Mouse (Mus musculus) cerebral cortex, adult 2 months (tissue): Measurements from ENCODE around the gene Ldhc.

ENCODE experiments used
- WGBS: fragments of 180-500 bp; shearing (Covaris S2); methylation state at CpG from one replicate; pipeline ENCODE4 v1.1.7; 2018; 5-methylcytosine and 5-hydroxymethylcytosine counted together

Ldhc gene

GRCm38 (mm10) chr7:46842278-46842677 is 18.7 kb upstream of the Ldhc start:
- 41% methylated on average over 5 of the region's 5 CpGs for WGBS

DNA sequence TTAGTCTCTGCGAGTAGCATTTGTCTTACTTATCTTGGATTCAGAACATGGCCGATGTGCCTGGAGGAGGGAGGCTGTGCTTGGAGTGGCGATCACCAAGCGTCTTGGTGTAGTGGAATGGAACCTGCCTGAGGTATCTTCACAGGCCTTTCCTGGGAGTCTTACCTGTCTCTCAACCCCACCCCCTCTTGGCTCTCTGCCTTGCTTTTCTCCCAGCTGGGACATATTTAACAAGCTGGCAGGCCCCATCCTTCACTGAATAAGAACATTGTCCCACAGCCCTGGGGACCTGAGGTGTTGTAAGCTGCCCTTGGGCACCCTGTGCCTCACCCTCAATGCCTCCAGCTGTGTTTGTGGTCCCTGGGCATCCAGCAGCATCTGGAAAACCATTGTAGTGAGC is 17.4 kb upstream of the Ldhc start:
- 94% methylated on average over 4 of the region's 4 CpGs for WGBS

GRCm38 (mm10) chr7:46845211-46845977 is 15.6 kb upstream of the Ldhc start:
- WGBS, result under 1% methylated on average over 51 of the region's 51 CpGs

GRCm38 (mm10) chr7:46845978-46846485 is 15.0 kb upstream of the Ldhc start:
- under 1% methylated on average over 36 of the region's 36 CpGs for WGBS

GRCm38 (mm10) chr7:46846486-46847244 is 14.3 kb upstream of the Ldhc start:
- 4% methylated on average over 28 of the region's 28 CpGs for WGBS

- WGBS, result 87% methylated on average over 5 of the region's 5 CpGs
These were observed 11.7 kb upstream of the Ldhc start for GRCm38 (mm10) chr7:46849287-46849686.

DNA sequence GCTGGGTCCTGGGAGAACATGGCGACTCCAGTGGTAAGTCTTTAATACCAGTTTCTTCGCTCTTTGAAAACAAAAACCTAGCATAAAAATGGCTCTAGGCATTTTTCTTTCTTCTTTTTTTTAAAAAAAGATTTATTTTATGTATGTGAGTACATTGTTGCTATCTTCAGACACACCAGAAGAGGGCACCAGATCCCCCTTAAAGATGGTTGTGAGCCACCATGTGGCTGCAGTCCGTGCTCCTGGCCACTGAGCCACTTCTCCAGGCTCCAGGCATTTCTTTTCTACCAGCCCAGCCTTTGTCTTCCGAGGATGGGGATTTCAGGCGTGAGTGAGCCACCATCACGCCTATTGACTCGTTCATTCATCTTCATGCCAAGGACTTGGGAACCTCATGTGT is 10.0 kb upstream of the Ldhc start:
- WGBS, result 55% methylated on average over 7 of the region's 7 CpGs

DNA sequence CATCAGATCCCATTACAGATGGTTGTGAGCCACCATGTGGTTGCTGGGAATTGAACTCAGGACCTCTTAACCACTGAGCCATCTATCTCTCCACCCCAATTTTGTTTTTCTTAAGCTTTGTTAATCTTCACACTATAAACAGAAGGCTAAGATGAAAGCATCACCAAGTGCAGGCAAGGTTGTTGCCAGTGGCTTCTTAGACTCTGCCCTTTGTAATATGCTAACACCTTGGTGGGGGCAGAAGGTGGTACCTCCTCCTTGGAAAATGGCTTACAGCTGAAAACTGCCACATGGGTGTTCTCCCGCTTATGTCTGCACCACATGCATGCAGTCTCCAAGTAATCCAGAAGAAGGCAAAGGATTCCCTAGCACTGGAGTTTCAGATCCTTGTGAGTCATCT is 8.3 kb upstream of the Ldhc start:
- 66% methylated on average over 1 of the region's 1 CpGs for WGBS

DNA sequence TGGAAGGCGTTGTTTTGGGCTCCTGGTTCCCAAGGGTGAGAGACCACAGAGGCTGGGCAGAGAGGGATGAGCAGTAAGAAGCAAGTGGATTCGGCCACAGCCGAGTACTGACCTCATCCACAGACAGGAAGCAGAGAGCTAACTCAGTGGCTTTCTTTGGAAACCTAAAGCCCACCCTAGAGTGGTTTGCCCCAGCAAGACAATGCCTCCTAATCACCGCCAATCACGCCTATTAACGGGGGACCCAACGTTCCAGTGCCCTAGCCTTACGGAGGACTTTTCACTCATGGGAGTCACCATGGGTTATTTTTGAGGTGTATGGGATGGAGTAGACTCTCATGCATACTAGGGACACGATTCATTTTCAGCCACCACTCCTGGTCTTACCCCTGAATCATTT is 7.6 kb upstream of the Ldhc start:
- WGBS, result 84% methylated on average over 9 of the region's 9 CpGs

- 75% methylated on average over 7 of the region's 7 CpGs for WGBS
These were observed 5.0 kb upstream of the Ldhc start for GRCm38 (mm10) chr7:46855866-46856560.

GRCm38 (mm10) chr7:46857436-46857835 is 3.6 kb upstream of the Ldhc start:
- WGBS, result 81% methylated on average over 9 of the region's 9 CpGs

DNA sequence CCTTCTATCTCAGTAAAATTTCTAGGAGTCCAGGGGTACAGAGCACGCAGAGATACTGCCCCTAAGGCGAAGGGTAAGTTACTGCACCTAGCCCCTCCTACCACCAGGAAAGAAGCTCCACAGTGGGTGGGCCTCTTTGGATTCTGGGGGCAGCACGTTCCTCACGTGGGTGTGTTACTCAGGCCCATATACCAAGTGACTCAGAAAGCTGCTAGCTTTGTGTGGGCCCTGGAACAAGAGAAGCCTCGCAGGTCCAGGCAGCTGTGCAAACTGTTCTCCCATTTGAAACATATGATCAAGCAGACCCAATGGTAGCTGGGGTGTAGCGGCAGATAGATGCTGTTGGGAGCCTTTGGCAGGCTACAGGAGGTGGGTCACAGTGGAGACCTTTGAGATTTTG is 2.0 kb upstream of the Ldhc start:
- WGBS, result 47% methylated on average over 6 of the region's 6 CpGs

- 78% methylated on average over 4 of the region's 4 CpGs for WGBS
These were observed 11.0 kb downstream of the Ldhc start for GRCm38 (mm10) chr7:46871988-46872387.

DNA sequence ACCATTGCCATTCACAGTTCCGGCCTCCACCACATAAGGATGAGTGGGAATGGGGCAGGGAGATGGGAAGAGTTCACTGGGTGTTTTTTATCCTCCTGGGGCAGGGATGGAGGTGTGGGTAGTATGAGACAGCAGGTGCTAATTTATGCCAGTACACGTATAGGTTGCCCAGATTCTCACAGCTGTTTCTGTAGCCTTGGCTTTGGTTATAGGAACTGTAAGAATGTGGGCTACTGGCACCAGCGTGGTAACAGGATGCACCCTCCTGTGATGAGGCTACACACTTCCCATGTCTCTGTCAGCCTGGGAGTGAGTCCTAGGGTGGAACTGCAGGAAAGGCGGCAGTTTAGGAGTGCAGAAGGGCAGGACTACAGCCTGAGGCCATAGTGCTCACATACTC is 15.8 kb downstream of the Ldhc start:
- 36% methylated on average over 4 of the region's 4 CpGs for WGBS

DNA sequence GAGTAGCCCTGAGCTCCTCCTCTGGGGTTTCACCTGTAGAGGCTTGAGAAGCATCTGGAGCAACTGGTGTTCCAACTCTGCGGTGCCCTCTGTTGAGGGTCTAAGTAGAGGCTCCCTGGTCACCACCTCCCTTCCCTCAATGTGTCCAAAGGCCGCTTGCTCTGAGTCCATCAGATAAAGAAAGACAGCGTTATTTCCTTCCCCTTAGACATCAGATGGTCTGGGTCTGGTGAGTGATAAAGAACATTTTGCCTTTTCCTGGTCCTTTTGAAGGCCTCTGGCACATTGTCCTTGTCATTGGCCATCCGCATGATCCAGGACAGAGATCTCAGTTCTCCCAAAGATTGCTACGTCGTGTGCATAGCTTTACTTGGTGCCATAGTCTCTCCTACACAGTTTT is 16.3 kb downstream of the Ldhc start:
- 79% methylated on average over 6 of the region's 6 CpGs for WGBS

DNA sequence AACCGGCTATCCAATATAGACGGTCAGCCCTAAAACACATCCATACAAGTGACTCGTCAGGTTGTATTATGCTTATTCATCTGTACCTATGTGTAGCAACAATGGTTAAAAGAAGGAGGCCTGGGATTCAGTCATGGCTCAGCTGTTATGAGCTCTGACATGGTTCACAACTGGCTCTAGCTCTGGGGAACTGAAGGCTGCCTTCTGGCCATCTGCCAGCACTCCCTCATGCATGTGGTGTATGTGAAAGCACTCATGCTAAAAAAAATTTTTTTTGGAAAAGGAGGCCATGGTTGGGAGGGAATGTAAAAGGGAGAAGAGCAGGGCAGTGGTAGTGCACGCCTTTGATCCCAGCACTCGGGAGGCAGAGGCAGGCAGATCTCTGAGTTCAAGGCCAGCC is 18.8 kb downstream of the Ldhc start:
- 96% methylated on average over 5 of the region's 5 CpGs for WGBS

- WGBS, result 80% methylated on average over 2 of the region's 2 CpGs
These were observed 20.0 kb downstream of the Ldhc start for GRCm38 (mm10) chr7:46880992-46881391.

DNA sequence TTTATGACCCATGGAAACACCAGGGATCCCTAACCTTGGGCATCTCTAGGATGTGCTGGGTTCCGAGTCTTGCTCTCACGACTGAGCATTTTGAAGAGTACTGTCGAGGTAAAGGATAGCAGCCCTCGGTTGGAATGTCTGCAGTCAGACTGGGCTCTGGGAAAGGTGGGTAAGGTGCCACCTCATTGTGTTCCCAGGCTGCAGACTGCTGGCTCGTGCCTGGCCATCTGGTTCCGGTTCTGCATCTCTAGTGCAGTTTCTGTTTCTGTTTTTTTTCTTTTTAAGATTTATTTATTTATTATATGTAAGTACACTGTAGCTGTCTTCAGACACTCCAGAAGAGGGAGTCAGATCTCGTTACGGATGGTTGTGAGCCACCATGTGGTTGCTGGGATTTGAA is 20.9 kb downstream of the Ldhc start:
- WGBS, result 75% methylated on average over 8 of the region's 8 CpGs

GRCm38 (mm10) chr7:46883304-46883703 is 22.3 kb downstream of the Ldhc start:
- 91% methylated on average over 3 of the region's 3 CpGs for WGBS

GRCm38 (mm10) chr7:46895511-46895910 is 34.5 kb downstream of the Ldhc start:
- WGBS, result 87% methylated on average over 3 of the region's 3 CpGs

GRCm38 (mm10) chr7:46899343-46899742 is 38.3 kb downstream of the Ldhc start:
- WGBS, result 79% methylated on average over 3 of the region's 3 CpGs

DNA sequence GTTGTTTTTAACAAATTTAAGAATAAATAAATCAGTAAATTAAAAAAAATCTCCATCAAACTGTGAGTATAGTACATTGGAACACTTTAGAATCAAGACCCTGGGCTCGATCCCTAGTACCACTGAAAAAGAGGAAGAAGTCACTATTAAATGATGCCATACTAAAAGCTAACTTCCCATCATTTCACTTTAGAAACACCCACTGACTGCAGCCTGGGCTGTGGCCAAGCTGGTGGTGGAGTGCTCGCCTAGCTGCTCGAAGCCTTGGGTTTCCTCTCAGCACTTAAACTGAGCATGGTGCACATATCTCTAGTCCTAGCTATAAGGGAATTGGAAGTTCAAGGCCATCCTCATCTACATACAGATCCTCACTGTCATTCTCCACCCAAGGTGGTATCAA is 50.2 kb downstream of the Ldhc start:
- WGBS, result 66% methylated on average over 3 of the region's 3 CpGs
